Mouse (Mus musculus): ENCODE measurements around the gene Lbr. TPM values are rescaled to one million over a fixed set of nuclear protein-coding genes. Genes with fewer than 3 reads are reported as not detected.

Gene Lbr
- polyA plus RNA-seq (2012; rRNA removed; ENCODE audit: low replicate concordance): 17.6 and 27.4 TPM in 2 replicates

DNA sequence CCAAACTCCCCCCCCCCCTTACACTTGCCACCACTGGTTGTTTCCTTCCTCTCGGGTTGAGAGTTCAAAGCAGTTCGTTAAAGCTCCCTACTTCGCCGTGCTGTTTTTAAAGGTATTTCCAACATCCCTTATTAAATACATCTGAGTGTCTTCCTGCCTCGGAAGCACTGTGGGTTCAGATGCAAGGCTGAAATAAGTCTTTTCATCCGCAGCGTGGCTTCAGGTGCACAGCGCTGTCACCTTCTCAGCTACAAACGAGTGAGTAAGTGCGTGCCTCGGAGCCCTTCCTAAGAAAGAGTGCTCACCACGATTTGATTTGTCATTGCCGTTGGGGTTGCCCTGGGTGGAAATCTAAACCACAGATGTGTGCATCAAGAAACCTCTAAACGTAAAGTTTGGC, at the start of gene Lbr:
TSS of gene Lbr (minus strand) at position 266 of the 400 bp plus-strand sequence.

Other genes with a start within 250 kb of the Lbr start
- gene Enah, start 176.9 kb upstream of the Lbr start, polyA plus RNA-seq (2012; rRNA removed; ENCODE audit: low replicate concordance): 3.3 and 17.9 TPM in 2 replicates